Mouse (Mus musculus) ovary, postnatal 36 days (tissue): ENCODE measurements at regions not wholly inside any gene's neighbourhood (a gene's known extent, or its start where the extent isn't known, plus 50 kb on each side); places are given as distances from the start of the nearest gene placed in this dataset.
"Not testable (repeated sequence)": the region's sequence is repeated elsewhere in the genome, so short reads cannot be mapped to it uniquely, and the experiment has no call there.

Experiments
- DNase-seq: peaks from one replicate; pipeline ENCODE4 v3.0.0; 2022; ENCODE audit warnings: low spot score, mixed read lengths

DNA sequence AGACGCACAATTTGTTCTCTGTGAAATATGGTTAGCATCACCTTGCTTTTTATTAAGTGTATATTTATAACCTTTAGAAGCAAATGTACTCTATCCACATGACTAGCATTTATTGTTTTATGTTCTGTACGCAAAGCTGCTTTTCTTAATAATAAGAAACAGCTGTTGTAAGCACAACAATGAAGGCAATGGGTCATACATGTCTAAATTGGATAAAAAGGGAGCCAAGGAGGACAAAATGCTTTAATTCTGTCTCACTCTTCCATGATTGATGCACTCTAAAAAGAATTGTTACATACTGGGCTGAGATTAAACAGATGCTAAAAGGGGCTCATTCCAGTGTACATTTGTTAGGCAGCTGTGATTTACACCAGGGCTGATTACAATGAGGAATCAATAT is 232.7 kb upstream of the Gm21293 start:
- DNase-seq = no peak

GRCm38 (mm10) chr10:103958183-103958582 is 184.6 kb upstream of the Gm21293 start:
- DNase-seq = no peak

DNA sequence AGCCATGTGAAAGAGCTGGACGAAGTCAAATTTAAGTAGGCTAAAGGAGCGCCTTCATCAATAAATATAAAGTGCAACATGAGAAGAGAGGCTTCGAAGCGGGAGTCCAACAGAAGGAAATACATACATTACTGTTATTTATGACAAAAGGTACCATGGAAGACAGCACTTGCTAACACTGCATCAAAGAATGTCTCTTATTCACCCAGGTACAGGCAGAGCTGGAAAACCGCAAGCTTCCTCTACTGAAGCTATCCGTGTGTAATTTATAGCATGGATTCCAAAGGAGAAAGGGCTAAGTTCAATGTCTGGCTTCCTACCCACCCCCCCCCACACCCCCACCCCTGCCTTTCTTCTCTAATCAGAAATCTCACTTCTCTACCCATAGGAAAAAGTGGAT is 166.7 kb upstream of the Gm21293 start:
- no peak for DNase-seq

GRCm38 (mm10) chr10:103984287-103984956 is 158.4 kb upstream of the Gm21293 start:
- no peak for DNase-seq

- DNase-seq = no peak
Measured at GRCm38 (mm10) chr10:104019540-104019939, 123.2 kb upstream of the Gm21293 start.

GRCm38 (mm10) chr10:104021593-104021992 is 121.2 kb upstream of the Gm21293 start:
- no peak for DNase-seq

- DNase-seq = no peak
Measured at GRCm38 (mm10) chr10:104028162-104028561, 114.6 kb upstream of the Gm21293 start.

DNA sequence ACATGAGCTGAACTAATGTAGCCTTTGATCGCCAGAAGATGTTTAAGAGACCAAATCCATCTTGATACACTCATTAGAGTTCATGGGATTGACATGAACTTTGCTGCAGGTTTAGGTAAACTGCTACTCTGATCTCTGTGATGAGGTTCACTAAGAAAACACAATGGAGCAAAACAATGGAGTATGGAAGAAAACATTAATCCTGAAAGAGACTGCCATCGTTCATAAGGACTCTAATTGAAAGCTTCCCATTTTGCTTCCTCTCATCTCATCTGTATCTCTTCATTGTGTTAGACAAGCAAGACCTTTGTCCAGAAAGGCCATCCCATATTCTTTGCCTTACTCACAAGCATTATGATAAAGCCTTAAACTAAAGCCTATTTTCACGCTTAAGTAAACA is 110.0 kb upstream of the Gm21293 start:
- no peak for DNase-seq

DNA sequence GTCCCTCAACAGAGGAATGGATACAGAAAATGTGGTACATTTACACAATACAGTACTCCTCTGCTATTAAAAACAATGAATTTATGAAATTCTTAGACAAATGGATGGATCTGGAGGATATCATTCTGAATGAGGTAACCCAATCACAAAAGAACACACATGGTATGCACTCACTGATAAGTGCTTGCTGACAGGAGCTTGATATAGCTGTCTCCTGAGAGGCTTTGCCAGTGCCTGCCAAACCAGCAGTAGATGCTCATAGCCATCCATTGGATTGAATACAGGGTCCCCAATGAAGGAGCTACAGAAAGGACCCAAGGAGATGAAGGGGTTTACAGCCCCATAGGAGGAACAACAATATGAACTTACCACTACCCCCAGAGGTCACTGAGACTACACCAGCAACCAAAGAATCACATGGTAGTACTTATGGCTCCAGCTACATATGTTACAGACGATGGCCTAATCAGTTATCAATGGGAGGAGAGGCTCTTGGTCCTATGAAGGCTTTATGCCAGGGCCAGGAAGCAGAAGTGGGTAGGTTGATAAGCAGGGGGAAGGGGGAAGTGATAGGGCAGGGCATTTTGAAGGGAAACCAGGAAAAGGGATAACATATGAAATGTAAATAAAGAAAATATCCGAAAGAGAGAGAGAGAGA is 100.9 kb upstream of the Gm21293 start:
- not testable (repeated sequence) for DNase-seq

GRCm38 (mm10) chr10:104042387-104042775 is 100.4 kb upstream of the Gm21293 start:
- DNase-seq = no peak

GRCm38 (mm10) chr10:104043569-104043968 is 99.2 kb upstream of the Gm21293 start:
- no peak for DNase-seq
